Mouse (Mus musculus) ES-CJ7 (cell line): ENCODE measurements at regions not wholly inside any gene's neighbourhood (a gene's known extent, or its start where the extent isn't known, plus 50 kb on each side); places are given as distances from the start of the nearest gene placed in this dataset.
A peak's percentile ranks its signal among the peaks of the same experiment; 100 is the strongest.

Source experiments
- DNase-seq: peaks from one replicate; pipeline ENCODE4 v3.0.0; 2011; ENCODE audit warnings: low read depth, low spot score

- DNase-seq, result no peak
Observed at GRCm38 (mm10) chr13:28528898-28529511, 271.7 kb downstream of the Gm11361 start.

GRCm38 (mm10) chr13:28526299-28526698 lies 269.0 kb downstream of the Gm11361 start:
- DNase-seq, result no peak

DNA sequence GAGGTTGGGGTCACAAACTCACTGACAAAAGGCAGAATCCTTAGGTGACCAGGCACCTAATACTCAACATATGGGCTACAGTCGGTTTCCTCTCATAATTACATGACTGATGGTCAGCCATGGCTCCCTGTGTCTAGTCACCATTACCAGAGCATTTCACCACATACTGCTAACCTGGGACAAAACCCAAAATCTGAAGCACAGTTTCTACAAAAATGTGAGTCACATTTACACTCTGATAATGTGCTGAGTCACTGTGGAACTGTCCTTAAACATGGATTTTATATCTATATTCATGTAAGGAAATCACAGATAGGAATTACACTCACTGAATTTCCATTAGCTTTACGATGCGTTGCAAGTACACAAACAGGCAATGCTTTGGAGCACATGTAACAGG lies 267.1 kb downstream of the Gm11361 start:
- DNase-seq, result no peak

- DNase-seq, result no peak
Observed at GRCm38 (mm10) chr13:28520127-28520482, 262.8 kb downstream of the Gm11361 start.

- no peak for DNase-seq
Observed at GRCm38 (mm10) chr13:28519383-28520126, 262.2 kb downstream of the Gm11361 start.

DNA sequence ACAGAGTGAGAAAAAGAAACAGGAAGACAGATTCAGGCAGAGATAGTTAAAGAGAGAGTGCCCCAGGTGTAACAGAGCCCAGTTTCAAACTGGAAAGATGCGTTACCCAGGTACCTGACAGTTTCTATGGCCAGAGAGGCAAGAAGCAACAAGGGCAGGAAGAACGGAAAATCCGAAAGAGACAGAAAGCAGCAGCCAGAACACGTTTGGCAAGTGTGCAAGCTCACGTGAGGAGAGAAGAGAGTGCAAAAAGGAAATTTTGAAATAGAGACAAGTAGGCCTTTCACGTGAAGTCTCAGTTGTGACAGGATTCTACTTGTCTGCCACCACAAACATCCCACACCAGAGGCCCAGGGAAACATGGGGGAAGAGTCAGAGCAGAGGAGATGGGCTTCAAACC lies 259.8 kb downstream of the Gm11361 start:
- no peak for DNase-seq

- DNase-seq, result no peak
Observed at GRCm38 (mm10) chr13:28516636-28517035, 259.3 kb downstream of the Gm11361 start.

GRCm38 (mm10) chr13:28514245-28514644 lies 256.9 kb downstream of the Gm11361 start:
- no peak for DNase-seq

DNA sequence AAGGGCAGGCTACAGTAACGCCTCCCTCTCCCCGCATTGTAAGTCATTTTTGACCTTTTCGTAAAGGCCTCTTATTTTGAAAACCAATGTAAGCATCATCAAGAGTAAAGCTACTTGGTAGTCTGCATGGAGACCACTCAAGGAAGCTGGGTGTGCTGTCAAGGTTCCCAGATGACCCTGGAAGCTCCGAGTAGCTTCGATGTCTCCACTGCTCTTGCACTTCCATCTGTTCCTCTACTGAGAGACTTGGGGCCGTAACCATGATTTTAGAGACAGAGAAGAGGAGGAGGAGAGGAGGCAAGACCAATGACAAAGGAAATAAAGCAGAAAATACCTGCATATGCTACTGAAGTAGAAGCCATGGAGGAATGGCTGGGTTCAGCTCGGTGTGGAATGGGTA lies 256.0 kb downstream of the Gm11361 start:
- no peak for DNase-seq

DNA sequence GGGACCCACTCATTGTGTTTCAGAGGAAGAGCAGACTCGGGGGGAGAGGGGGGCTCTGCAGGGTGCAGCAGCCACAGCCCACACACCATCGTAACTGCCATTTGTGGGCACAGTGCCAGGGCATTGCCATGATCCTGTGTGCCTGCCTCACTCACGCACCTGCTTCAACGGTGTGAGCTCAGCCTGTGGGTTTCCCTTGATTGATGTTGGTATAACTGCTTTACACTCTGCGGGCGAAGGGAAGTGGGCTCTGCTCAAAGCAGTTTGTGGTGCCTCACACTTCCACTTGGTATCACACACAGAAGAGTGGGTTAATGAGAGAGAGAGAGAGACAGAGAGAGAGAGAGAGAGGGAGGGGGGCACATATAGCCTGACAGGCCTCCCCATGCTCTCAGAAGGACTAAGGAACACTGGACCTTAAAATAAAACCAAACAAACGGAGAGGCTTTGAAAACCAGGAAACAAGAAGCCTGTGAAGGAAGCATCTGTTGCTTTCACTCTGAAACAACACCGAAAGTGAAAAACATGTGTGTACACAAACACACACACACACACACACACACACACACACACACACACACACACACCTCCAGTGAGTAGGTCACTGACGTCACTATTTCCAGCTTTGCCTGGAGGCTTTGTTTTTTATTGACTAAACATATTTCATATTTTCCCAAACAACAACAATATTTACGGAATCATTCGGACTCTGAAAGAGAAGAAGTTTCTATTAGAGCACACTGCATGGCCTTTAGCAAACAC lies 255.4 kb downstream of the Gm11361 start:
- DNase-seq, result no peak

GRCm38 (mm10) chr13:28508184-28508583 lies 250.9 kb downstream of the Gm11361 start:
- no peak for DNase-seq

DNA sequence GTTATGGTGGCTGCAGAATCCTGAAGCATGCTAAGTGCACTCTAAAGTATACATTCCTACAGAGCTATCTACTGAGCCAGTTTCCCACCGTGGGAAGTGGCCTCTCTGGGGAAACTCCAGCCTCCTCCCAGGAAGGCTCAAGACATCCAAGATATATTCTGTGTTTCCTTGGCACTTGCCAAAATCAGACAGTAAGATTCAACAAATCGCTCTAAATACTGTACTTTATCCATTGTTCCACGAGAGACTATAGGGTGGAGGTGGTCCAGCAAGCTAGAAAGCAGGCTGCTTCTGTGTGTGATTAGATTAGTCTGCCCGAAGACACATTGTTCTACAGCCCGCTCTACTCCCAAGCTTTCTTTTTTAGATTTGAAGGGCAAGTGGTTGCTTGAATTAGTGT lies 250.5 kb downstream of the Gm11361 start:
- DNase-seq, result no peak

DNA sequence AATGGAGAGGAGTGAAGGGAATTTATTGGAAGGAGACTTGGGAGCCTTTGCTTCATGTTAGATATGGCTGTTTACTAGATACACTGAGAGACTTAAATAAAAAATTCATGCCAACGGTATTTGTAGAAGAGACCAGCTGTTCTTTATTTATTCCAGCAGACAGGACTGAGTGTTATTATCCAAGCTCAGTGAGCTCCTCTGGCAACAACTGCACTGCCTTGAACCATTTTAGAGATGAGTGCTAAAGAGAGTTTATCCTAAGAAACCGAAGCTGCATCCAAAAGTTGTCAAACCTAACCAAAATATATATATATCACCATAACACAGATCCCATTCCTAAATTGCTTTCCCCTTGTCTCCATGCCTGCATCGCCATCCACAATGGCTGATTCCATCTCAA lies 247.0 kb downstream of the Gm11361 start:
- DNase-seq, result no peak

DNA sequence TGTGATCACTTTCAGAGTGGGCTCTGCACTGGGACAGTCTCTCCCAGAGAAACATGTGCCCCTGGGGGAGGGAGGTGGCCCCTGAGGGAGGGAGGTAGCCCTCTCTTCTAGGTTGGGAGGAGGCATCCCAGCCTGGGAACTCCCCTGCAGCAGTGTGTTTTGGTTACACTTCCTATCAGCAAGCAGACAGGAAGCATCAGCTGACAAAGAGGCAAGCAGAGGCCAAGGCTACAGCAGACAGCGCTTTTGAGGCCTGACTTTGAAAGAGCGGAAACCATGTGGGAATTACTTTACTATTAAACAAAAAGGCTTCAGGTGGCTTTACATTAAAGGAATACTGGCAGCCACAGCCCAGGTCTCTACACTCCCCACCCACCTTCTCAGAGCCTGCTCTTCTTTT lies 244.8 kb downstream of the Gm11361 start:
- peak; percentile 8 for DNase-seq

DNA sequence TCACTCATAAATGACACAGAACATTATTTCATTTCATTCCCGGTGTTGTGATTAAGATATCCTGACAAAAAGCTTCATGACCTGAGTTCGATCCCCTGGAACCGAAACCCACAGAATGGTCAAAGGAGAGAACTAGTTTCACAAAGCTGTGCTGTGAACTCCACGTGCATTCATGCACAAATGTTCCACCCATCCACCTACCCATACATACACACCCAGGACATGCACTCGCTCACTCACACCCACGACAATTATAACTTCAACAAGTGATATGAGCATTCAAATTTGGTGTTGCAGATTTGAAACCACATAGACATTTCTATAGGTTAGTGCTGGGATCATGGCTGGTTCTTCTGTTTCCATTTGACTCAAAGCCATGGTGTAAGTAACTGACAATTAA lies 243.4 kb downstream of the Gm11361 start:
- no peak for DNase-seq

DNA sequence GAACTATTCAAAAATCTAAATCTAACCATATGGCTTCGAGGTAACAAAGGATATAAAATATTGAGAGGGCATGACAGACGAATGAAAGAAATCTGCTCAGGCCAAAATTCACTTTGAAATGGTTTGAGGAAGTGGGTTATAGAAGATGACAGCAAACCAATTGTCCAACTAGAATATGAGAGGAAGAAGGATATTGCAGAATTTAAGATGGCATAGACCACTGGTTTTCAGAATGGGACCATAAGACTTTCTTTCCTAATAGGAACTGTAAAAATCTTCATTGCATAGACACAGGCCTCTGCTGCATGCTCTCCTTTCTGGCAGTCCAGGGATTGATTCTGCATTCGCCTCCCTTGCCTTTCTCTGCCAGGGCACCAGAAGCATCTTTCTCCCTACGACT lies 240.2 kb downstream of the Gm11361 start:
- no peak for DNase-seq

DNA sequence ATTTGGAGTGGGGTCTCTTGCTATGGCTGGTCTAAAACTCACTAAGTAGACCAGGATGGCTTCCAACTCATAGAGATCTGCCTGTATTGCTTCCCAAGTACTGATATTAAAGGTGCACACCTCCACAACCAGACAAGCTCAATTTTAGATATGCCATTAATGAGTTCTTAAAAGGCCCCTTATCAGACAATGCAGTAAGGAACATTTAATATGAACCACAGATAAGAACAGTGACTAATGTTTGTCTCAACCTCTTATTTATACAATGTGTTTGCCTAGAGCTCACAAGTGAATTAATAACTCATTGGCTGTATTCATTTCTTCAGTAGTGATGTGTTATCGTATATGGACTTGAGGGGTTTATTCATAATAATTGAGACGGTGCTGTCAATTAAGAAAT lies 234.7 kb downstream of the Gm11361 start:
- DNase-seq, result no peak

DNA sequence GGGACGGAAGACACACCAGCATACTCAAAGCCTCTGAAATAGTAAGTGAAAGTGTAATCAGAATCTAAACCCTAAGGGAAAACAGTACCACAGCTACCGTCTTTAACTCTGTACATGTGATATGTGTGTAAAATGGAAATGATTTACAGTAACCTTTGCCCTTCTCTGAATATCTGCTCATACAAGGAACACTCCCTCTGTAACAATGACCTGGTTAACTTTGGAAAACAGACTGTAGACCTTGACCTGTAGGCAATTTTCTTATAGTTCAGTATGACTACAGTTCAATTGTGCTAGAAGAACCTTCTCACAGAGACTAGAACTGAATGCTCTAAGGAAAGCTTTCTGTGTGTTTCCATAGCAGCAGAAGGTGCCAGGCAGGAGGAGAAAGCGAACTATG lies 226.4 kb downstream of the Gm11361 start:
- no peak for DNase-seq

- no peak for DNase-seq
Observed at GRCm38 (mm10) chr13:28481224-28481965, 224.1 kb downstream of the Gm11361 start.

GRCm38 (mm10) chr13:28466151-28466550 lies 208.8 kb downstream of the Gm11361 start:
- no peak for DNase-seq

- no peak for DNase-seq
Observed at GRCm38 (mm10) chr13:28465187-28465880, 208.0 kb downstream of the Gm11361 start.

- DNase-seq, result no peak
Observed at GRCm38 (mm10) chr13:28461281-28461680, 204.0 kb downstream of the Gm11361 start.
